Mouse (Mus musculus) urinary bladder, postnatal 14 days (tissue): ENCODE results near the gene Spint2.
"Not testable (repeated sequence)": the region's sequence is repeated elsewhere in the genome, so short reads cannot be mapped to it uniquely, and the experiment has no call there.

Source experiments
- DNase-seq: peaks from one replicate; pipeline ENCODE4 v3.0.0; 2021; ENCODE audit warnings: low spot score

Spint2 gene

DNA sequence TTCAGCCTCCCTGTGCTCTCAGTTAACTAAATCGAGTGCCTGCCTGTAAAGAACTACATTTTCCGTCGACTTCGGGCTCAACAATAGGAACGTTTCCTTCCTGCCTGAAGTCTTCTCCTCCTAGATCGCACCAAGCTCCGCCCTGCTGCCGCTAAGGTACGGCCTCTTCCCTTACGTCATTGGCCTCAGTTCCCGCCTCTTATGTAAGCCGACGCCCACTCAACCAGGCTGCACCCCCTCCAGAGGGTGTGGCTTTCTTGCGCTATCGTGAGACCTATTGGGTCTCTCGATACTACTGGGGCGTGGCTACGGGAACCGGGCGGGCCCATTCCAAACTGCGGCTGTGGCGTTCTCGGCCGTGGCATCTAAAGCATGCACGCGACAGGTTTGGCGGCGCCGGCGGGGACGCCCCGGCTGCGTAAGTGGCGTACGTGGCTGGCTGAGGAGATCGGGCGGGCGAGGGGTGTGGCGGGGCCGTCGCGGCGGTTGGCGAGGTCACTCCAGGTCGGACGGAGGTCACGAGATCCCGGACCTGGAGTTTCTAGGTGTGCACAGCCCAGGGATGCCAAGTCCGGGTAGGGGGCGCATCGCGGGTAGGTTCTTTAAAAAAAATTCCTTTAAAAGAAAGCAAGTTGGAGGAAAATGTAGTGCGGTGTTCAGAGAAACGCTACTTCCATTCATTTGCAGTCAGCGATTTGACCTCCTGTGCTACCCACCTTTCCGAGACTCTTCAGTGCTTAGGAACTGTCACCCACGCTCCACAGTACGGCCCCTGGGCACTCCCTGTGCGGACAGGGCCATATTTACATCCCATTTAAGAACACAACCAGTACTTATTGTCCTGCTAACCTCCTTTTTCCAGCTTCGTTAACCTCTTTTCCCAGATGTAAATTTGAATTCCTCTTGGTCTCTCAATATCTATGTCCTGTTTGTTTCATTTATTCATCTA, 43.4 kb downstream of the Spint2 start, which contains the start of gene Yif1b:
TSS of gene Yif1b (plus strand) at position 311 of the 949 bp plus-strand sequence.
- peak; percentile 99 for DNase-seq

DNA sequence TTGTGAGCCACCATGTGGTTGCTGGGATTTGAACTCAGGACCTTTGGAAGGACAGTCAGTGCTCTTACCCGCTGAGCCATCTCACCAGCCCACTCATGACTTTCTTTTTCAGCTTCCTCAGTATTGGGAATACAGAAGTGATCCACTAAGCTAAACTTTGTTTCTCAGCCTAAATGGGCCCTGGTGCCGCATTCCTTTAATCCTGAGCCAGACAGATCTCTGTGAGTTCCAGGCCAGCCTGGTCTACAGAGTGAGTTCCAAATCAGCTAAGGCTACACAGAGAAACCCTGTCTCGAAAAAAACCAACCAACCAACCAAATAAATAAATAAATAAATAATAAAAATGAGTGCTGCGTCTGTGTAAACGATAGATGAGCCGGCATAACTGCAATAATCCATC, 44.1 kb downstream of the Spint2 start:
- not testable (repeated sequence) for DNase-seq

DNA sequence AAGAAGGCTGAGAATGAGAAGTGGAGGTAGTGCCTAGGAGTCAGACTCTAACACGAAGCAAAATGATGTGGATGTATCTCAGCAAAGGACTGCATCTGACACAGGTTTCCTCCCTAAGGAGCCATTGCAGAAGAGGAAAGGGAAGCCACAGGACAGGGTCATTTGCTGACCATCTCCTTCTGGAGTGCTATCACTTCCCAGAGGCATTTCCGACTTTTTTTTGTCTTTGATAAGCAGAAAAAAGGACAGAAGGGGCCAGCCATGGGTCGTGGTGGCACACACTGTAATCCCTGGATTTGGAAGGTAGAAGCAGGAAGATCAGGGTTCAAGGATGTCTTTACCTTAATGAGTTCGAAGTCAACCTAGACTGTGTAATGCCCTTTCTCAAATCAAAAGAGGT, 45.1 kb downstream of the Spint2 start:
- DNase-seq, result no peak

DNA sequence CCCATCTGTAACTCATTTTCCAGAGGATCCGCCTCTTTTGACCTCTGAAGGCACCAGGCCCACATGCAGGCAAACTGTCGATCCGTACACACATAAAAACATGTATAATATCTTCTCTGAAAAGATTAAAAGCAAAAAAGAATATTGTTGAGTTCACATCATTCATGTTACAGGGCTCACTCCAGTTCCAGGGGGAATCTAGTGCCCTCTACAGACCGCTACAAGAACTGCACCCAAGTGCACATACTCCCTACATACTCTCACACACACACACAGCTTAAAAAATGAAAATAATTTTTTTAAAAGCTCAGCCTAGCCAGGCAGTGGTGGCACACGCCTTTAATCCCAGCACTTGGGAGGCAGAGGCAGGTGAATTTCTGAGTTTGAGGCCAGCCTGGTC, 47.1 kb downstream of the Spint2 start:
- no peak for DNase-seq

DNA sequence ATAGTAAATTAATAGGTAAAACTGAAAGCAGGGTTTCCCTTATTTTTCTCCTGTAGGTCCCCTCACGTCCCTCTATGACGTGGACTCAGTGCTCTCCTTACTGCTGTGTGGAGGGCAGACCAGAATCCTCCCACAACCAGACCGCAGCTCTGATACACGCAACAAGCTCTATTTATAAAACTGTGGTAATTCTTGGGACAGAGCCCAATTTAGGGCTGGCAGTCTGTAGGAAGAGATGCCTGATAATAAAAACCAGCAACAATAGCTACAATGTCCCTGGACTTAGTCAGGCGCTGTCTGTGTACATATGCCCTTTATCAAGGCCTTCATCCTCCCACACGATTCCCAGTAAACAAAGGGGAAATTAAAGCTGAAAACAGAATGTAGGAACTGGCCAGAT, 48.0 kb downstream of the Spint2 start:
- no peak for DNase-seq

DNA sequence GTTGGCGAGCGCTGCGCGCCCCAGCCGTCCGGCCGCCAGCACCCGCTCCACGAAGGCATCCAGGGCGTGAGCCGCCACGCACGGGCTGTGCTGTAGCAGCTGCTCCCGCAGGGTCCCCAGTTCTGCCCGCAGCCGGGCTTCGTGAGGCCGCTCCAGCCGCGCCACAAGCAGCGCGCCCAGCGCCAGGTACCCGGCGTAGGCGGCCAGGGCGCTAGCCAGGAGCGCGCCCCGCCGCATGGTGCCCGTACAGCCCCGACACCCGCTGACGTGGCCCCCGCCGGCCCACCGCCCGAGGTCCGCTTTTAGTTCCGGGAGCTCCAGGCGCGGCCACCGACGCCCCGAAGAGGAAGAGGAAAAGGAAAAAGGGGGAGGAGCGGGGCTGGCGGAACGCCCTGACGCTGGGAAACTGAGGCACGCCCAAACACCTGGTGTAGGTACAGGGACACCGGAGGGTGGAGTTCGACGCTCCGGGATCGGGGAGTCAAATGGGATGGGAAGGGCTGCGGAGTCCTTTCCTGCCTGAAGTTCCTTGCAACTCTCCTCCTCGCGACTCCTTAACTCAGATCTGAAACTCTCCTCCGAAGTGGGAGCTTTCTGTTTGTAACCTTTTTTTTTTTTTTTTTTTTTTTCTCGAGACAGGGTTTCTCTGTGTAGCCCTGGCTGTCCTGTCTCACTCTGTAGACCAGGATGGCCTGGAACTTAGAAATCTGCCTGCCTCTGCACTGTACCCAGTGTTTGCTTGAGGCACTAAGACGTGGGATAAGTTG, 49.3 kb downstream of the Spint2 start, which contains the start of gene Kcnk6:
TSS of gene Kcnk6 (minus strand) at position 269 of the 767 bp plus-strand sequence.
- peak; percentile 57 for DNase-seq

DNA sequence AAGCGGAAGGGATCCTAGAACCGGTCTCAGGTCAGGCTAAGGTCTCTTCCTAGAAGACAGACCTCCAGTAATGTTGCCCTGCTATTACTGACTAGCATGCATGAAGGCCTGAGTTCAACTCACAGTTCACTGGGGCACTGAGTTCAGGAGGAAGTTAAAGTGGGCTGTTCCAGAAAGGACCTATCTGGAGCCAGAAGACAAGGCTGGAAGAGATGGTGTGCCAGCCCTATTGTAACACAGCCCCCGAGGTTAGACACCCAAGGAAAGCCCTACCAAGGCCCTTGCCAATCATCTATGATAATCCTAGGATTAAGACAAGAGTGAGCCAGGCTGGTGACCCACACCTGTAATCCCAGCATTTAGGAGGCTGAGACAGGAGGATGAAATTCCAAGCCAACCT, 50.2 kb downstream of the Spint2 start:
- DNase-seq, result no peak

DNA sequence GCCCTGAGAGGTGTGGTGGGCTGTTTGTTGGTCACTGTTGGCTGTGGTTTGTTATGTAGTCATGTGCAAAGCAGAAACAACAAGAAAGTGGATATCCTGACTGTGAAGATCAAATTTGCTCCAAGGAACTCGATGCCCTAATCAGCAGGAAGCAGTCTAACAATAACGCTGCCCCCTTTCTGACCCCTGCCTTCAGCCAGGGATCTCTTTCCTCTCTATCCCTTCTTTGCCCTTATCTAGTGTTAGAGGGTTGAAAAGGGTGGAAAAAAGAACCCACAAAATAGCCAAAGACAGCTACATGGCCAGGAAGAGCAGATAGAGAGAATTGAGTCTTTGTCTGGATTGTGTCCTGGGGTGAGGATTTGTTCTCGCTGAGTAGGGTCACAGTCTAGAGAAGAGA, 51.2 kb downstream of the Spint2 start:
- DNase-seq, result no peak

DNA sequence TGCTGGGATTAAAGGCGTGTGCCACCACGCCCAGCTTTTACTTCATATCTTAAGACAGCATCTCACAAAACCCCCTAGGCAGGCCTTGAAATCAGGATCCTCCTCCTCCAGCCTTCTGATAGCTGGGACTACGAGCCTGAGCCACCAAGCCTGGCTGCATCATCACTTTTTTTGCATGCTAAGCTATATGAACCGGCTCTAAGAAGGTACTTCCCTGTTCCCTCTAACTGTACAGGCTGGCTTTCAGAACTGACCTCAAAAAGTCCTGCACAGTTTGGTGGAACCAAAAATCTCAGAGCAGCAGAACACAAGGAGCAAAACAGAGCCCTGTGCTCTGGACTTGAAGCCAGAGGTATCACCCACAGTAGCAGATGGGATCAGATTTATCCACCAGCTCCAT, 53.5 kb downstream of the Spint2 start:
- no peak for DNase-seq

DNA sequence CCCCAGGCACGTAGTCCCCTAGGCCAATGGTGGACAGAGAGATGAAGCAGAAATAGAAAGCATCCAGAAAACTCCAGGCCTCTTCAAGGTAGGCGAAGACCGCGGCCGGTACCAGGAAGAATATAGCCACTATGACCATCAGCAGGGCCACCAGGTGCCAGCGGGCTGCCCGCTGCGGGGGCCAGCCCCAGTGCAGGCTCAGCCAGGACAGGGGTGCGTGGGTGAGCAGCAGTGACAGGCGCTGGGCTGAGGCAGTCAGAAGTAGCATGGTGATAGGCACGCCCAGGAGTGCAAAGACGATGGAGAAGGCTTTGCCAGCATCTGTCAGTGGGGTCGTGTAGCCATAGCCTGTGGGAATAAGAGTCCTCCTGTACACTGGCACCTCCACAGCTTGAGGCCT, 56.2 kb downstream of the Spint2 start:
- DNase-seq, result no peak

DNA sequence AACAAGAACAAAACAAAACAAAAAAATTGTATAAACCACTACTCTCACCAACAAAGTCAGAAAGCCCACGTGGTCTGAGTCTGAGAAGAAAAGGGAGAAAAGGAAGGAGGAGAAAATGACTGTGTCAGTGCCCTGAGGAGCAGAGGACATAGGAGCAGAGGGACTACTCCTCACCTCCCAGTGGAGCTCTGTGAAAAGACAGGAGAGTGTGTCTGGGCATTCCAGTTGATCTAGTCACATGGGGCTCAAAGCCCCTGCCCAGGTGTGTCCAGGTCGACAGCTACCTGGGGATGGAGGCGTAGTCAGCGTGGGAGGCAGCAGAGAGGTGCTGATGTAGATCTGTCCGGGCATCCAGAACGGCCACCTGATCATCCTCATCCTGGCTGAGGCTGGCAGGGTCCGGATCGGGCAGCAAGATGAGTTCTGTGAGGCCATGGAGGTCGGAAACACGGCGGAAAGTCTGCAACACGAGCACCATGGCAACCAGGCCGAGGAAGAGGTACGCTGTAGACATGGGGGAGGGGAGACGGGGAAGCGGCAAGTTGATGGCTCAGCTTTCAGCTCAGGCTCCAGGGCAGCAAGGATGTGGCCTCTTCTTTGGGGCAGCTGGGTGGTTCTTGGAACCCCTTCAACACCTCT, 56.8 kb downstream of the Spint2 start:
- DNase-seq, result no peak

DNA sequence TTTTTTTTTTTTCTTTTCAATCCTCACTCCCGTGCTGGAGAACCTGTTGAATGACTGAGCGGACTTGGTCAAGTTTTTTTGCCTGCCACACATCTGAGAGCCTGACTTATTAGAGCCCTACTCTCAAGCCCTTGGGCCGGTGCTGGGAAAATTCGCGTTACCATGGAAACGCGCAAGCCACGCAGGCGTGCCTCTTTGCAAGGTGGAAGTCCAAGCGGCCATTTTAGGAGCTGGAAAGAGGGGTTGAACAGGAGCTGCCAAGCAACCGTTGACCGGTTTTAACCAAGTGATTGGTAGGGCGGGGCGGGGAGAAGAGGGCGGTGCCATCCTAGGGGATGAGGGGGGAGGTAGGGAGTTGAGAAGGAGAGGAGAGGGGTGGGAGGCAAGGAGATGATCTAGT, 66.9 kb downstream of the Spint2 start:
- no peak for DNase-seq

DNA sequence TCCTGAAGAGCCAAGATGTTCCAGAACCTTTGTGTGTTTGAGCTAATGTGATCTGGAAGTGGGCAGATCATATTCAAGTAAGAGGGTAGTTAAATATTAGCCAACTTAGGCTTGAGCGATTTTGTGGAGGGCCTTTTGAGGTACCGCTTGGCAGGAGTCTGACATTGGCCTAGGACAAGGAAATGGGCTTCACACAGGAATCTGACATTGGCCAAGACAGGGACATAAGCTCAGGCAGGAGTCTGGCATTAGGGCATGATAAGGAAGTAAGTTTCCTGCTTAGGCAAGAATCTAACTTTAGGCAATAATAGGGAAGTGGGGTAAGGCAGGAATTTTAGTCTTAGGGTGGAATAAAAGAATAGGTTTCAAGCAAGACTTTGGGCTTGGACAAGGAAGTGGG, 67.5 kb downstream of the Spint2 start:
- no peak for DNase-seq

DNA sequence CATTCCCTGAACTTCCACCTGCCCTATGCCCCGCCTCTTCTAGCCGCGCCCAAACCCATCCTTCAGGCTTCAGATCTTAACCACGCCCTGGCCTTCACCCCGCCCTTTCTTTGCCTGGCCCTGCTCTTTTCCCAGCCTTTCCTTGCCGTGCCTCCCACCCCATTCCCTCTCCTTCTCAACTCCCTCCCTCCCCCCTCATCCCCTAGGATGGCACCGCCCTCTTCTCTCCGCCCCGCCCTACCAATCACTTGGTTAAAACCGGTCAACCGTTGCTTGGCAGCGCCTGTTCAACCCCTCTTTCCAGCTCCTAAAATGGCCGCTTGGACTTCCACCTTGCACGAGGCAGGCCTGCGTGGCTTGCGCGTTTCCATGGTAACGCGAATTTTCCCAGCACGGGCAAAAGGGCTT, 68.0 kb downstream of the Spint2 start, which contains the start of gene Catsperg1:
TSS of gene Catsperg1 (minus strand) at position 361 of the 408 bp plus-strand sequence.
- DNase-seq, result no peak

DNA sequence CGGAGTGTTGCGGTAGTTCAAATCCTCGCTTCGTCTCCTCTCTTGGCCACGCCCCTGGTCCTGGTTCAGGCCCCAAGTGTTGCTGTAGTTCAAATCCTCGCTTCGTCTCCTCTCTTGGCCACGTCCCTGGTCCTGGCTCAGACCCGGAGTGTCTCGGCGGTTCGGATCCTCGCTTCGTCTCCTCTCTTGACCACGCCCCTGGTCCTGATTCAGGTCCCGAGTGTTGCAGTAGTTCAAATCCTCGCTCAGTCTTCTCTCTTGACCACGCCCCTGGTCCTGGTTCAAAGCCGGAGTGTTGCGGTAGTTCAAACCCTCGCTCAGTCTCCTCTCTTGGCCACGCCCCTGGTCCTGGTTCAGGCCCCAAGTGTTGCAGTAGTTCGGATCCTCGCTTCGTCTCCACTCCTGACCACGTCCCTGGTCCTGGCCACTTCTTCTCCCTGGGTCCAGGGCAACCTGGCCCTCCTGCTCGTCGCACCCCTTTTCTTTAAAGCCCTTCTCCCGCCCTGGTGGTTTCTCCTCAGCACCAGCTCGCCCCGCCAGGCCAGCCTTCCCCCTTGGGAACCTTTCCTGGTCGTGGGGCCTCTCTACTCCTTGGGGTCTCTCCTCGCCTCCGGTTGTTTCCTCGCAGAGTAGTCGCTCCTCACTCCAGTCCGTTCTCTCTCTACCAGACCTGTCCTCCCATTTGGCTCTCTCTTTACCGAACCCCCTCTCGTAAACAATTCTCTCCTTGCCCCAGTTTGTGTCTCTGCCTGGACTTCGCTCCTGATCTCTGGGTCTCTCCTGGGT, 68.7 kb downstream of the Spint2 start:
- DNase-seq, result not testable (repeated sequence)

DNA sequence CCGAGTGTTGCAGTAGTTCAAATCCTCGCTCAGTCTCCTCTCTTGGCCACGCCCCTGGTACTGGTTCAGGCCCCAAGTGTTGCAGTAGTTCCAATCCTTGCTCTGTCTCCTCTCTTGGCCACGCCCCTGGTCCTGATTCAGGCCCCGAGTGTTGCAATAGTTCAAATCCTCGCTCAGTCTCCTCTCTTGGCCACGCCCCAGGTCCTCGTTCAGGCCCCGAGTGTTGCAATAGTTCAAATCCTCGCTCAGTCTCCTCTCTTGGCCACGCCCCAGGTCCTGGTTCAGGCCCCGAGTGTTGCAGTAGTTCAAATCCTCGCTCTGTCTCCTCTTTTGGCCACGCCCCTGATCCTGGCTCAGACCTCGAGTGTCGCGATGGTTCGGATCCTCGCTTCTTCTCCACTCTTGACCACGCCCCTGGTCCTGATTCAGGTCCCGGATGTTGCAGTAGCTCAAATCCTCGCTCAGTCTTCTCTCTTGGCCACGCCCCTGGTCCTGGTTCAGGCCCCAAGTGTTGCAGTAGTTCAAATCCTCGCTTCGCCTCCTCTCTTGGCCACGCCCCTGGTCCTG, 69.4 kb downstream of the Spint2 start:
- DNase-seq, result peak; percentile 29

DNA sequence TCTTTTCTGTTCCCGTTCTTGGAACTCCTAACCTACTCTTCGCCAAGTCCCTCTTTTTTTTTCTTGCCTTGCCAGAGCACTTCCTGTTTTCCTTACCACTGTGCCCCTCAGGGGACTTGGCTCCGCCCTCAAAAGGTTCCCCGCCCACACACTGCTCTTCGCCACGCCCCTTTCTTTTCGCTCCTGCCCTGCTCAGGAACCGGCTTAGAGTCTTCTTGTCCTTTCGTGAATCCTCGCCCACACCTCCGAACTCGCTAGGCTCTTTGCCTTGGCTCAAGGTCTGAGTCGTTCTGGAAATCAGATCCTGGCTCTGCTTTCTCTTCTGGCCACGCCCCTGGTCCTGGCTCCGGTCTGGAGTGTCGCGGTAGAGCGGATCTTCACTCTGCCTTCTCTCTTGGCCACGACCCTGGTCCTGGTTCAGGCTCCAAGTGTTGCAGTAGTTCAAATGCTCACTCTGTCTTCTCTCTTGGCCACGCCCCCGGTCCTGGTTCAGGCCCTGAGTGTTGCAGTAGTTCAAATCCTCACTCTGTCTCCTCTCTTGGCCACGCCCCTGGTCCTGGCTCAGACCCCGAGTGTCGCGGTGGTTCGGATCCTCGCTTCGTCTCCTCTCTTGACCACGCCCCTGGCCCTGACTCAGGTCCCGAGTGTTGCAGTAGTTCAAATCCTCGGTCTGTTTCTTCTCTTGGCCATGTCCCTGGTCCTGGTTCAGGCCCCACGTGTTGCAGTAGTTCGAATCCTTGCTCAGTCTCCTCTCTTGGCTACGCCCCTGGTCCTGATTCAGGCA, 70.1 kb downstream of the Spint2 start:
- peak; percentile 93 for DNase-seq

DNA sequence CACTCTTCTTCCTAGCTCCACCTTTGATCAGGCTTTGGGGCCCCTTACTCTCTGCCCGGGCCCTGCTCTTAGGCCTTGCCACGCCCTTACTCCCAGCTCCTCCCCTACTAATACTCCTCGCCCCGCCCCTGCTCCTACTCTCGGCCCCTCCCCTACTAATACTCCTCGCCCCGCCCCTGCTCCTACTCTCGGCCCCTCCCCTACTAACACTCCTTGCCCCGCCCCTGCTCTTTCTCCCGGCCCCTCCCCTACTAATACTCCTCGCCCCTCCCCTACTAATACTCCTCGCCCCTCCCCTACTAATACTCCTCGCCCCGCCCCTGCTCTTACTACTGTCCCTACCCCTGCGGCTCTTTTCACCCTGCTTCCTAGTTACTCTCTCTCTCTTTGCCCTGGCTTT, 70.7 kb downstream of the Spint2 start:
- DNase-seq, result peak; percentile 69
